Mouse (Mus musculus) bone marrow macrophage, adult 2 months (primary cell): ENCODE results near the gene Ptprk.

Experiments
- CTCF ChIP-seq: IDR thresholded peaks from 2 replicates; pipeline ENCODE4 v1.5.1; 2012; ENCODE audit warnings: low read depth, mild to moderate bottlenecking, low read length, moderate library complexity
- POLR2A ChIP-seq: IDR thresholded peaks from 2 replicates; pipeline ENCODE4 v1.6.1; 2012; ENCODE audit warnings: mild to moderate bottlenecking, low read depth, low read length, borderline replicate concordance

- TF ChIP-seq POLR2A (no peak), CTCF (no peak)
These were observed 149.0 kb downstream of the Ptprk start for GRCm38 (mm10) chr10:28223602-28224001.
